Mouse (Mus musculus) C2C12 (cell line): ENCODE data around the gene Ophn1.

Source experiments
- CEBPB ChIP-seq: IDR thresholded peaks from one replicate; pipeline ENCODE4 v1.6.1; 2011; ENCODE audit warnings: low read depth, mild to moderate bottlenecking, control low read depth, moderate library complexity
- CTCF ChIP-seq: IDR thresholded peaks from one replicate; pipeline ENCODE4 v1.5.1; 2011; ENCODE audit not compliant: control insufficient read depth, insufficient read depth, insufficient read length

GRCm38 (mm10) chrX:98870541-98870940 lies 20.3 kb downstream of the Ophn1 start:
- no peak for TF ChIP-seq CEBPB
- TF ChIP-seq CTCF: no peak
